Mouse (Mus musculus) MEL (cell line): ENCODE measurements around the gene Arhgap42.

Source experiments
- CTCF ChIP-seq, 3 experiments: IDR thresholded peaks in 2 of 3; conservative IDR thresholded peaks in 1 of 3; 2 replicates each; pipeline ENCODE4 v1.5.1; 2011 to 2012; ENCODE audit warnings: low read length in 3 of 3, low read depth in 2 of 3, mild to moderate bottlenecking in 2 of 3, improper control_type of control experiment in 1 of 3, inconsistent platforms in 1 of 3, mixed read lengths in 1 of 3, moderate library complexity in 1 of 3; ENCODE audit not compliant: control insufficient read depth in 1 of 3, insufficient read depth in 1 of 3, poor library complexity in 1 of 3, severe bottlenecking in 1 of 3
- ELF1 ChIP-seq: IDR thresholded peaks from 2 replicates; pipeline ENCODE4 v1.6.1; 2014; ENCODE audit warnings: low read depth, mild to moderate bottlenecking, inconsistent platforms, low read length, improper control_type of control experiment, moderate library complexity
- EP300 ChIP-seq, 2 experiments: IDR thresholded peaks; 2 replicates each; pipeline ENCODE4 v1.6.1; 2011; ENCODE audit warnings: improper control_type of control experiment in 2 of 2, low read length in 2 of 2, low read depth in 1 of 2, mild to moderate bottlenecking in 1 of 2
- ETS1 ChIP-seq: IDR thresholded peaks from 2 replicates; pipeline ENCODE4 v1.6.1; 2012; ENCODE audit warnings: low read depth, mild to moderate bottlenecking, inconsistent platforms, low read length, improper control_type of control experiment, moderate library complexity
- TBP ChIP-seq: IDR thresholded peaks from 2 replicates; pipeline ENCODE4 v1.8.0; 2011; ENCODE audit warnings: low read depth, low read length, improper control_type of control experiment
- TCF12 ChIP-seq: IDR thresholded peaks from 2 replicates; pipeline ENCODE4 v1.6.1; 2014; ENCODE audit warnings: low read depth, mild to moderate bottlenecking, inconsistent platforms, low read length, improper control_type of control experiment, moderate library complexity
- UBTF ChIP-seq: IDR thresholded peaks from 2 replicates; pipeline ENCODE4 v1.6.1; 2012; ENCODE audit warnings: low read depth, mild to moderate bottlenecking, inconsistent platforms, low read length, improper control_type of control experiment, moderate library complexity, borderline replicate concordance; ENCODE audit not compliant: insufficient read depth

DNA sequence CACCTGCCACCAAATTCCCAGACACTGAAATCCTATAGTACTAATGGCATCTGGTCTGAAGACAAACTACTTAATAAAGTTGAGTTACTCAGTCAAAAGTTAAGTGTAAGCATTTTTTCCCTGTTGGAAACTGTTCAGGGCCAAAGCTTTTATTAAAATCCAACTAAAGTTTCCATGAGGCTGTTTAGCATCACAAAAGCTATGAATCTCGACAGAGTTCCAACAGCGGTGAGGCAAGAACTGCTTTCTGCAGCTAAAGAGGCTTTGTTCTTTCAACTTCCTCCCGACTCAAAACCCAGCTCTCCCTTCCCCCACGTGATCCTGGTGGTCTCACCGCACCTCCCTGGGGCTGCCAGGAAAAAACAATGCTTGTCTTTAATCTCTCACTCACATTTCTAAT, 211.5 kb downstream of the Arhgap42 start:
- TF ChIP-seq TCF12 (no peak), TBP (no peak), UBTF (no peak), EP300 (IDR thresholded peaks at IDR 0.05; ENCODE audit: low read depth in 1 of 2, low read length in 2 of 2) (no peak), ETS1 (no peak), ELF1 (no peak), CTCF (IDR thresholded peaks at IDR 0.05 in 2 of 3, conservative IDR thresholded peaks at IDR 0.05 in 1 of 3; ENCODE audit: control insufficient read depth in 1 of 3, insufficient read depth in 1 of 3, low read depth in 2 of 3, low read length in 3 of 3, poor library complexity in 1 of 3, severe bottlenecking in 1 of 3) (no peak)
